Mouse (Mus musculus) adrenal gland, adult (tissue): ENCODE results near the gene Sap25.

ENCODE experiments used
- DNase-seq, 2 experiments: peaks; one replicate each; pipeline ENCODE4 v3.0.0; 2022 to 2023; ENCODE audit warnings: low spot score in 1 of 2; ENCODE audit not compliant: inconsistent age in 2 of 2

Sap25 gene

GRCm38 (mm10) chr5:137627991-137628390 is 13.1 kb upstream of the Sap25 start:
- DNase-seq, result peak; percentile 78 to 91

- DNase-seq, result peak; percentile 99 to 100
Observed at GRCm38 (mm10) chr5:137628498-137629305, 12.4 kb upstream of the Sap25 start, which contains the start of the genes Fbxo24, Lrch4 and Gm20605. TSS of gene Fbxo24 (minus strand) at chr5:137629002. TSS of gene Lrch4 (plus strand) at chr5:137629121. TSS of gene Gm20605 (plus strand) at chr5:137629175.

DNA sequence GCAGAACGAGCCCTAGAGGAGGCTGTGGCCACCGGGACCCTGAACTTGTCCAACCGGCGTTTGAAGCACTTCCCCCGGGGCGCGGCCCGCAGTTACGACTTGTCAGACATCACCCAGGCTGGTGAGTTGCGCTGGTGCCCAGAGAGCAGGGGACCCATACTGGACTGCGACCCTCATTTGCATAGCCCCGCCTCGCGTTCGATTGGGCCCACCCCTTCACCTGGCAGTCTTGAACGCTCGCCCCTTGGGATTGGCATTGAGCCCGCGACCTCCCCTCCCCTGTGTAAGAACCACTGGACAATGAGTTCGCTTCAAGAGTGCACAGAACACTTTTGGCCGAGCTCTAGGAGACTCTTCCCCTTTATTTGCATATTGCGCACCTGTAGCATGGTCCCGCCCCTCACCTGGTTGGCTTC is 11.8 kb upstream of the Sap25 start:
- no peak for DNase-seq

DNA sequence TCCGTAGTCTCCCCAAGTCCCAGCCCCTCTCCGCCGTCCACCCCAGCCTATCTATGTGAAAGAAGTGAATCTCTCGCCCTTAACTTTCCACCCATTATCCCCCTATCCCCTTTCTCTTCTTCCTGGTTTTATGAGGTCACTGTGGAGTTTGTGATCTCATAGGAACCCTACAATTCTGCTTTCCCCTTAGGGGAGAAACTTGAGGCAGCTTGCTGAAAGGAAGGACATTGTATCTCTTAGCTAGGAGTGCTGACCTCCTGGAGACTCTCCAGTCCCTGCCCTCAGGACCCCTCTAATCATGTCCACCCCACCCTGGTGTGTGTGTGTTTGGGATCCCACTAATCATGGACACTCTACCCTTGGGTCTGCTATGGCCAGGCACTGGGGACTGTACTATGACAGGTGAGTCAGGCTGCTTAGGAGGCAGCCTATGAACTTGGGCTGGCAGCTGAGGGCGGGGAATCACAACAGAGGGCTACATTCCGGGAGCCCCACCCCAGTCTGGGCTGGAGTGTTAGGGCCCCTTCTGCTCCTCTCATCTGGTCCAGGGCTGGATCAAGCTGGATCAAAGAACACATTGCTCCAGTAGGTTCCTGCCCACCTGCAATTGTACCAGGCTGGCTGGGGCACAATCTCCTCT is 11.1 kb upstream of the Sap25 start:
- peak in 1 of 2 experiments; percentile 55 for DNase-seq

GRCm38 (mm10) chr5:137630602-137631001 is 10.5 kb upstream of the Sap25 start:
- peak in 1 of 2 experiments; percentile 58 for DNase-seq

GRCm38 (mm10) chr5:137631171-137631570 is 10.0 kb upstream of the Sap25 start:
- DNase-seq, result no peak

- DNase-seq, result no peak
Observed at GRCm38 (mm10) chr5:137631591-137631990, 9.5 kb upstream of the Sap25 start.

DNA sequence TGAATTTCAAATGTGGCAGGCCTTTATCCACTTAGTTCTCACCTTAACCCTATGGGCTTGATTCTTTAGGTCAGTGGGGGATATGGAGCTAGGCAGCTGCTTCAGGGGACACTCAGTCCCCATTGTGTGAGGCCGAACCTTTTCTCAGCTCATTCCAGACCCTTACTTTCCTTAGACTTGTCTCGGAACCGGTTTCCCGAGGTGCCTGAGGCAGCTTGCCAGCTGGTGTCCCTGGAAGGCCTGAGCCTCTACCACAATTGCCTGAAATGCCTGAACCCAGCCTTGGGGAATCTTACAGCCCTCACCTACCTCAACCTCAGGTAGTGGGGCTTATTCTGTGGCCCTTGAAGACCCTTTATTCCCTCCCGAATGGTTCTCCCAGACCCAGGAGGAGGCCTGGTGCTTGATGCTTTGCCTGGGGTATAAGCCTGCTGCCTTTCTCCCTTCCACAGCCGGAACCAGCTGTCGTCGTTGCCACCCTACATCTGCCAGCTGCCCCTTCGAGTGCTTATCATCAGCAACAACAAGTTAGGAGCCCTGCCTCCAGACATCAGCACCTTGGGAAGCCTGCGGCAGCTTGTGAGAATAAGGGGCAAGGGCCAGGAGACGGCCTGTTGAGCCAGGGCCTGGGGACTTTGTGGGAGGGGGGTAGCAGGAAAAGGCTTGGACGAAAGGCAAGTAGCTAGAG is 7.6 kb upstream of the Sap25 start:
- no peak for DNase-seq

DNA sequence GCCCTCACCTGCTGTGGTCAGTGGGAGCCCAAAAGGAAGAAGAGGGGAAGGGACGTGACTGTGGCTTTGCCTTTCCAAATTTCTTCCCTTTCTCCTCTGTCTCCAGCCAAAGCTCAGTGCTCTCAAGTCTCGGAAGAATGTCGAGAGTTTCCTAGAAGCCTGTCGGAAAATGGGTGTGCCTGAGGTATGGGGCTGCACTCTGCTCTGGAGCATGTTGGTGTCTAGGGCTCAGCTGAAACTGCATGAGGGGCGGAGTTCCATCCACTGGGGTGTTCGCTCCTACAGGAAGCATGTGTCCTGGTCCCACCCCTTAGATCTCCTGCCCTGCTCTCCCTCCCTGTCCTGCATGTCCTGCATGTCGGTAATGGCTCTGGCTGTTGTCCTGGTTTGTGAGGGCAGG is 1.7 kb upstream of the Sap25 start:
- DNase-seq, result no peak

- DNase-seq, result peak in 1 of 2 experiments; percentile 25
Observed at GRCm38 (mm10) chr5:137642886-137643285, 1.8 kb downstream of the Sap25 start.

GRCm38 (mm10) chr5:137644484-137644883 is 3.4 kb downstream of the Sap25 start:
- DNase-seq, result no peak

DNA sequence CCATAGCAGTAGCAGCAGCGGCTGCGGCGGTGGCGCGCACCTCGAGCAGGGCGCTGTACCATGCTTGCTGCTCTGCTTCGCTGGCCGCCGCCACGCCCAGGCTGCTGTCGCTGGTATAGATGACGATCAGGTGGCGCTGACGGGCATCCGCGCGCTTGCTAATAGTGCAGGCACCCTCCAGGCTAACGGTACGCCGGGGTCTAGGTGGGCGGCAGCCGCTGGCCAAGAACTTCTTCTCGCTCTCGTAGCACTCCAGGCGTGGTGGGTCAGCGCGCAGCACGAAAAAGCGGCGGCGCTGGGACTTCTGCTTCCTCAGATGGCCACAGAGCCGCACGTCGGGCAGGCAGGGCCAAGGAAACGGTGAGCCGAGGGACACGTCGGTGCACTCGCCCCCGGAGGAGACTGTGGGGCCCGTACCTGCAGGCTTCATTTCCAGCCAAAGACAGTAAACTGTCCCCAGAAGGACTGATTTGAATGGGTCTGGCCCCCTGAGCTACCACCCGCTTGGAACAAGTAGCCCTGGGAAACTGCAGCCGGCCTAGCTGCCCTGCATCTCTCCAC is 4.0 kb downstream of the Sap25 start:
- no peak for DNase-seq

DNA sequence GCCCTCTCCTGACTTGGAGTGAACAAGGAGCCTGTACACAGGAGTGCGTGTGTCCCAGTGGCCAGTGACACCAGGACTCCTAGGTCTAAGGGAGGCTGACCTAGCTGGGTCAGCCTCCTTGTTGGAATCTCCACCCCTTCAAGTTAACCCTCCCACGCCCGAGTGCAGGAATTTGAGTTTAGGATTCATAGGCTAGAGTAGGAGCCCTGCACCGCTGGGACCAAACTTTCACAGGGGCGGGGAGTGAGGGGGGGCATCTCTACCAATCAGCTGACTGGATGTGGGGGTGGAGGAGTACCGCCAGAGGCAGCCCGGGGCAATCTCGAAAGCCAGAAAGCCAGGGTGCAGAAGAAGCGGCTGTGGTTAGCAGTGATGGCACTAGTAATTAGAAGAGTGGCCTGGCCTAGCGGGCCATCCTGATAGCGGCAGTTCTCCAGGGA is 4.5 kb downstream of the Sap25 start, which contains the start of gene Irs3:
TSS of gene Irs3 (minus strand) at position 63 of the 440 bp plus-strand sequence.
- peak in 1 of 2 experiments; percentile 68 for DNase-seq

GRCm38 (mm10) chr5:137647827-137648601 is 6.9 kb downstream of the Sap25 start:
- DNase-seq, result peak in 1 of 2 experiments; percentile 13

- no peak for DNase-seq
Observed at GRCm38 (mm10) chr5:137649251-137649650, 8.1 kb downstream of the Sap25 start.

GRCm38 (mm10) chr5:137649669-137650571 is 8.8 kb downstream of the Sap25 start:
- DNase-seq, result peak in 1 of 2 experiments; percentile 64

- DNase-seq, result peak; percentile 70 to 88
Observed at GRCm38 (mm10) chr5:137652474-137652873, 11.3 kb downstream of the Sap25 start.

GRCm38 (mm10) chr5:137653366-137653765 is 12.2 kb downstream of the Sap25 start:
- no peak for DNase-seq

GRCm38 (mm10) chr5:137654746-137655145 is 13.6 kb downstream of the Sap25 start:
- no peak for DNase-seq
